Mouse (Mus musculus): ENCODE data around the gene Pank1. TPM values are rescaled to one million over a fixed set of nuclear protein-coding genes. Genes with fewer than 3 reads are reported as not detected.

Pank1 gene
- total RNA-seq, 2 experiments from 2014 or later, result 17.1 to 18.9 TPM

DNA sequence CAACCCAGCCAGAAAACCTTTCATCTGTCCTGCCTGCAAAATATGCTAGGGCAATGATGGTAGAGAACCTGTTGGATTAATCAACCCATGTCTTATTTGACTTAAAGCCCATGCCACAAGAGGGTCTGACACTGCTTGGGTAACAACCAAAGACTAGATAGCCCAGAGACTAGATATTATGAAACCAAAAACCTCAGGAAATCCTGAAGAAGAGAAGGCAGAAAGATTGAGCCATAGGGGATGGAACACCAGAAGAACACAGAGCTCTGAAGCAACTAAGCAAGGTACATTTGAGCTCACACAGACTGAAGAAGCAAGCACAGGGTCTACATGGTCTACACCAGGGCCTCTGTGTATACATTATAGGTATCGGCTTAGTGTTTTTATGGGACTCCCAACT lies 100.3 kb downstream of the Pank1 start:
- intact Hi-C loops (cut with DNase I), result loop anchor here (10.0 kb wide), 1 partner anchor 534 kb away; no protein-coding TSS in a partner anchor
- no peak for DNase-seq (ENCODE audit: low spot score in 2 of 2)

GRCm38 (mm10) chr19:34778098-34778497 lies 101.2 kb downstream of the Pank1 start:
- no peak for DNase-seq (ENCODE audit: low spot score in 2 of 2)
- intact Hi-C loops (cut with DNase I), result loop anchor here (10.0 kb wide), 1 partner anchor 533 kb away; no protein-coding TSS in a partner anchor

- intact Hi-C loops (cut with DNase I), result loop anchor here (2.0 to 10.0 kb wide), 3 partner anchors 85 to 528 kb away; no protein-coding TSS in a partner anchor
- DNase-seq (ENCODE audit: low spot score in 2 of 2), result peak; percentile 64 to 75
These were observed 106.5 kb downstream of the Pank1 start for GRCm38 (mm10) chr19:34772775-34773174.

DNA sequence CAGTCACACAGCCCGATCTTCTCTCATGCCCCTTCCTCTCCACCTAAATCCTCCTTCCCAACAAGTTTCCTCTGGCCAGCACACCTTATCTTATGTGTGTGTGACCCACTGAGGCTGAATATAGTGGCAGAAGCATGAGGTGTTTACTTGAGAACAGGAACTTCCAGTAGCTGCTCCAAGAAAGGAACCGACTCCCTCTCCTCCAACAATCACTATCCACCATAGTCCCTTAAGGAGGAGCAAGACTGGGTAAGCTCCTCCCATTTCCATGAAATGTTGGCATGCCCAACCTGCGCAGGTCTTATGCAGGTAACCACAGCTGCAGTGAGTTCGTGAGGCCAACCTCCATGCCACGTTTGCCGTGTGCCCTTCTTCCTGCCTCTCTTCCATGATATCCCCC lies 108.5 kb downstream of the Pank1 start:
- intact Hi-C loops (cut with DNase I), result loop anchor here (5.0 to 10.0 kb wide), 2 partner anchors 83 to 526 kb away; no protein-coding TSS in a partner anchor
- no peak for DNase-seq (ENCODE audit: low spot score in 2 of 2)

GRCm38 (mm10) chr19:34758754-34759153 lies 120.5 kb downstream of the Pank1 start:
- intact Hi-C loops (cut with DNase I), result no loop called here
- no peak for DNase-seq (ENCODE audit: low spot score in 2 of 2)

Small RNA genes within 50 kb of the gene (microRNA-seq; reads per million reads assigned to microRNA genes)
- gene Mir107, result 1,051 to 3,592 reads per million in 2 experiments

Other genes with a start within 250 kb of the Pank1 start
- under 1 TPM; 0.27 to 0.53 TPM for gene Ifit1bl2, start 238.7 kb downstream of the Pank1 start, total RNA-seq (2021)
- gene Ifit1, start 238.6 kb downstream of the Pank1 start, total RNA-seq (2021), result under 1 TPM; 0.18 to 0.36 TPM
- gene Slc16a12, start 132.2 kb downstream of the Pank1 start, total RNA-seq (2021), result 1 to 10 TPM; 2.1 to 5.4 TPM
- gene Kif20b, start 42.9 kb upstream of the Pank1 start, total RNA-seq (2021), result 1 to 10 TPM; 1.3 to 1.9 TPM

Measured in left cerebral cortex, postnatal 14 days (tissue).